Mouse (Mus musculus): ENCODE results near the gene Slc25a34.

GRCm38 (mm10) chr4:141632111-141632873, 8.7 kb upstream of the Slc25a34 start:
- no peak for TF ChIP-seq POLR2A (IDR thresholded peaks at IDR 0.05; ENCODE audit: borderline replicate concordance, control insufficient read depth, low read depth, low read length)
- no peak for TF ChIP-seq CTCF (IDR thresholded peaks at IDR 0.05; ENCODE audit: control insufficient read depth, insufficient read depth, low read length)

Measured in bone marrow, adult 2 months (tissue).